Mouse (Mus musculus) retina, embryonic 14.5 days (tissue): ENCODE data around the gene Syn1.

Experiments used
- DNase-seq: peaks from one replicate; pipeline ENCODE4 v3.0.0-alpha.2; 2015; ENCODE audit warnings: low spot score

Syn1 gene

DNA sequence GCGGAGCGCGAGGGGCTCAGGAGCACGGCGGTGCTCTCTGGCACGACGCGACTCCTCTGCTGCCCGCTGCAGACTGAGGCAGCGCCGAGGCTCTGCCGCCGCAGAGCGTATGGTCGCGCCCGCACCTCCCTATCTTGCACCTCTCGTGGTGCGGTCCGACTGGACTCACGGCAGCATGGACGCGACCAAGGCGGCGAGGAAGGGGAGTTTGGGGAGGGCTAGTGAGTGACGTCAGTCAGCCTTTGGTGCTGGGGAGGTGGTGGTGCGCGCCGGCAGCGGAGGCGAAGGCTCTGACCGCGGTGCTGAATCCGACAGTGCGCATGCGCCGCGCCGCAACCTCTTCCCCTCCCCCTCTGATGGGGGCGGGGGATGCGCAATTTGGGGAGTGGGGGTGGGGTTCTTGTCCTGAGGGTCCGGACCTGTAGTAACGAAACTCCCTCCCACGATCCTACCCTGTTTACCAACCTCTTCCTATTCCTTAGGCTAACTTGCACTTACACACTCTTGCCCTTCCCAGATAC lies at the start of gene Syn1:
TSS of gene Syn1 (minus strand) at position 161 of the 521 bp plus-strand sequence.
- DNase-seq, result peak; percentile 77

DNA sequence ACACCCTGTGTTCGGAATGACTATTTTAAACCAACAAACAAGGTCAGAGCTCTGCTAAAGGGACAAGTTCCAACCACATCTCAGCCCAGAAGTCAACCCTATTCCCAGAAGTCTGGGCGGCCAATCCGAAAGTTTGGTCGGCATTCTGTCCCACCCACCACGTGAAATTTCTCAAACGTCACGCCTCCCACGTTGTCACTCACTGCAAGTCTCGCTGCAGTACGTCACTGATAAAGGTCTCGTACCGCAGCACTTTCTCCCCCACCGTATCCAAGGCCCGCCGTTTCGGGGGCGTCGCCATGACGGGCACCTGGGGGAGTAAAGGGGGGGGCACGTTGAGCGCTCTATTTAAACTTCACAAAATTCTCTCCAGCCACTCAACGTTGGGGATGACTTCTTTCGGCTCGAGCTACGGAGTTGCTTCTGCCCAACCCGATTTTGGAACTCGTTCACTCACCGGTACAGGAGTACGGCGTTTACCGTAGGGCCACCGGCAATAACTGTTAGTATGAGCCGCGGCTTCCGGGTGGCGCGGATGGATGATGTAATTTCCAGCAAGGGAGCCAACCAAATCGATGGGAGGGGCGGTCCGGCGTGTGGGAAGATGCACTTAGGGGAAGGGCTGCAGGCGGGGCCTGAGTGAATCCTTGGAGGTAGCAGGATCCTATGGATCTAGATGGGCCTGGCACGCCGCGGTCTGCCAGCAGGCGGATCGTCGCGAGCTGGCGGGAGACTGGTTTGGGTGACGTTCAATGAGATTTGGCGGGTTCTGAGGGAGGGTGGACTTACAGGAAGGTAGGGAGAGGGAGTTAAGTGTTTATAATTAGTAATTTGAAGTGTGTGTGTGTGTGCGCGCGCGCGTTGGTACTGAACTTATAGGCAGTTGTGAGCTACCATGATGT lies 40.9 kb upstream of the Syn1 start, which contains the start of gene Uxt:
TSS of gene Uxt (minus strand) at position 541 of the 902 bp plus-strand sequence.
- DNase-seq, result peak; percentile 90

DNA sequence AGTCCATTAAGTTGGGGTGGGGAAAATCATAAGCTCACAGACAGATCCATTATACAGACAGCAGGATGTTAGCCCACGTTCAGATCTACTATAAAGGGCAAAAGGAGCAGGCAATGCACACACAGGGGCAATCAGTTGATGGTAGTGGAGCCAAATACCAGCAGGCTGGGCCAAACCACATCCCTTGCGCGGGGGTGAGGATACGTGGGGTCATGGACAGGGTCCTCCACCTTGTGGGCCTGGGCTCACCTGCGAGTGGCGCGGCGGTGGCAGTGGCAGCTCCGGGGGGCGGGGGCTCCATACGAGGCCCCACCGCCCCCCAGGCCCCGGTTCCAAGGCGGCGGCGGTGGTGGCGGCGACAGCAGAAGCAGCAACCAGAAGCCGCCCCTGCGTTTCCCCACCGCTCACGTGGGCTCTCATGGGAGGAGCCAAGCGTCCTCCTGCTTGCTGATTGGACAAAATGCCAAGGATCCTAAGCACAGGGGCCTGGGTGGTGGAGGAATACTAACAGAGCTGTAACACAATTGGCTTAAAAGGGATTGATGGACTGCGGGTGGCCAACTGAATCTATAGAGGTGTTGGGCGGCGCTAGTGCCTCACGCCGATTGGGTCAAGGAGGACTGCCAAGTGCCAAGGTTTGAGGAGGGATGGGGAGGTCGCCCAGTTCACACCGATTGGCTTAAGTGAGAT lies 29.5 kb upstream of the Syn1 start, which contains the start of gene Elk1:
TSS of gene Elk1 (minus strand) at position 418 of the 690 bp plus-strand sequence.
- DNase-seq, result peak; percentile 85

DNA sequence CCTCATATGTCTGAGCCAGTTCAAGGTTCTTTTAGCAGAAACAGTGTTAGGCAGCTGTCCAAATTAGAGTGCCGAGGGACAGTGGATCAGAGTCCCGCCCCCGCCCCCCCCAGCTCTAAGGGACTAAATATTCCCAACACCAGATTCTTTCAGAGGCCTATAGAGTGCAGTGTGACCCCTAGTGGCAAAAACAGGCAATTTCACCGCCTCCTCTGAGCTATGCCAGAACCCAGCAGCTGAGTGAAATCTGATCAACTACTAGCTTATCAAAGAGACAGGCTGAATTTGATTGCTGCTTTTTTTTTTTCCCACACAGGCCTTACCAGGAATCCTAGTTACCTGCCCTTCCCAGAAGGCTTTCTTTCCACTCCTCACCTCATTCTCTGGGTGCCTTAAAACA lies 25.3 kb upstream of the Syn1 start:
- DNase-seq, result peak; percentile 74

DNA sequence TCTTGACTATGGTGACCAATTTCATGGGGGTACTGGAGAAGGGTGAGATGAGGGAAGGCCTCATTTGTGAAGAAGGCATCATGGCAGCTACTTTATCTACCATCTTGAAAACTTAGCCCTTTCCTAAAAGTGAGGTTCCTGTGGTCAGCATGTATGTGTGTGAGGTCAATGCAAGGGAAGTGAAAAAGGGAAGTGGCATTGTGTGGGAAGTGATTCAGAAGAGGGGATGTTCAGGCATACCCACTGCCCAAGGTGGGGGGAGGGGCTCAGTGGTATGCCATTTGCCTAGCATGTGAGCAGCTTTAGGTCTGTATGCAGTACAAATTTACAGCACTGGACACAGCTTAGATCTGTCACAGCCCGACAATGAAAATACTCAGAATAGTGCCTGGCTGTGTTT lies 11.2 kb upstream of the Syn1 start:
- DNase-seq, result no peak

DNA sequence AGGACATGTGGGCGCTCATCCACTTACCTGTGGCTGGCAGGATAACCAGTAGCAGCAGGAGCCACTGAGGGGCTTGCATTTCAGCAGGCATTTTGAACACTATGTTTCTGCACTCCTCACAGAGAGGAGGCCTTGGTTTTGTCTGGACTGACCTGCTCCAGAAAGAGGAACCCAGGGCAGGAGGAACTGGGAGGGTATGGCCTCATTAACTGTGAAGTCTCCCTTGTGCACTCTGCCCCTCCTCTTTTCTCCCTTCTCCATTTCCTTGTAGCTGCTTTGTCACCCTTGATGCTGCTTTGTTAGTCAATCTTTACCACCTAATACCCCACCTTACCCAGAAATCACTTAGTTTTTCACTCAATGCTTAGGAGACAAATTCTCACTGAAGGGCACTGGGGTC lies 10.6 kb upstream of the Syn1 start, which contains the start of gene Cfp:
TSS of gene Cfp (minus strand) at position 192 of the 400 bp plus-strand sequence.
- DNase-seq, result no peak

DNA sequence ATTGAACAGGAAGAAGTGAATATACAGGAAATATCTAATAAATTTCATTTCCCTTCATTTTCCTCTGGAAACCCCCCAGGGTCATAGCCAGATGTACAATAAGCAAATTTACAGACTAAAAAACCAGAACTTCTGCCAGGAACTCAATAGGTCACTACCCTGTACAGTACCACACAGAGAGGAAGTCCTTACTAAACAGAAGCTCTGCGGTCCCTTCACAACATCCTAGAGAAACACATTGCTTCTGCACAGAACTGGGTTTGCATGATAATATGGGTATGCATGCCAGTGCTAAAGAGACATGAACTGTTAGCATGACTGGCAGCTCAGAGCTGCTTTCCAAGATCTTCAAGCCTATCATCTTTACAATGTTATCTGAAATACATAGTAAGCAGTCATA lies 9.1 kb upstream of the Syn1 start:
- no peak for DNase-seq

DNA sequence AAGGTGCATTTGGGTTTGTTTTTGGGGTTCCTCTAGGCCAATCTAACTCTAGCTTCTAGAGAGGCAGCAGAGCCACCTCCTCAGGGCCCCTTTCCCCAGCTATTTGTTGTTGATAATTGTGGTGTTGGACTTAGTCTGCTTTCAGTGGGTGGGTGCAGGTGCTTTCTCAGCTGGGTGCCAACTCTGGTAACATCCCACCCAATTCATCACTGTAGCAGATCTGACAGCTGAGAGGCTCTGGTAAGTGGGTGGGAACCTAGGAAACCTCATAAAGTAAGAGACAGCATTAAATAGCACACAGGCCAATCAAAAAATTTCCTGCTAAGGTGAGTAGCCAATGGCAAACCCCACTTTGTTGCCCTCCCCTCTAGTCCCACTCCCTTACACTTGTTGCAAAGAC lies 4.2 kb upstream of the Syn1 start:
- no peak for DNase-seq

DNA sequence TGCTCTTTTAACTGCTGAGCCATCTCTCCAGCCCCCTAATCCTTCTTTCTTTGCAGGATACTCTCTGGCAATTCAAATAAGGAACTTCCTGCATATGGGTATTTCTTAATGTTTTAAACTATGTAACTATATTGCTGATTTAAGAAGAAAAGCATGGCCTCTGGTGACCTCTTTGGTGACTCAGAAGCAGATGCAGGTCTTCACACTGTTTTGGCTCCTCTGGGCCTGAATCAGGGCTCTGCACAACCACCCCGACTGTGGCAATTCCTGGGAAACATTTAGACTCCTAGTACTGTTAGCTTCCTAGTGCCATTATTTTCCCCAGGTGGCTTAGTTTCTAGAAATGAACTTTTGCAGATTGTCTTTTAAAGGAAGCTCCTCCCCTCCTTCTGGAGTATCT lies 2.7 kb upstream of the Syn1 start:
- no peak for DNase-seq

DNA sequence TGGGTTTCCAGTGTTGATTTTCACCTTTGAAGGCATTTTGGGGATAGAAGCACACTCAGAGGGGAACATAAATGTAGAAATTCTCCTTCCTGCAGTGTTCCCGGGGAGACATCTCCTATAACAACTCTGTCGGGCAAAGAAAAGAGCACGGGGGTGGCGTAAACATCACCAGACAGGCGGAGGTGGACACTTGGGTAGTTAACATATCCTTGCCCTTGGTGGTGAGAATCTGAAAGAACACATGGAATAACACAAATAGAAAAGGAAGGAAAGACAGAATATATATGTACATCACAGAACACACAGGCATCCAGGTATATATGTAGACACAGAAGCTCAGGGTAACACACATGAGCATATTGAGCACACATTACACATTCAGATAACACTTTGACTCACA lies 562 bp upstream of the Syn1 start:
- no peak for DNase-seq

DNA sequence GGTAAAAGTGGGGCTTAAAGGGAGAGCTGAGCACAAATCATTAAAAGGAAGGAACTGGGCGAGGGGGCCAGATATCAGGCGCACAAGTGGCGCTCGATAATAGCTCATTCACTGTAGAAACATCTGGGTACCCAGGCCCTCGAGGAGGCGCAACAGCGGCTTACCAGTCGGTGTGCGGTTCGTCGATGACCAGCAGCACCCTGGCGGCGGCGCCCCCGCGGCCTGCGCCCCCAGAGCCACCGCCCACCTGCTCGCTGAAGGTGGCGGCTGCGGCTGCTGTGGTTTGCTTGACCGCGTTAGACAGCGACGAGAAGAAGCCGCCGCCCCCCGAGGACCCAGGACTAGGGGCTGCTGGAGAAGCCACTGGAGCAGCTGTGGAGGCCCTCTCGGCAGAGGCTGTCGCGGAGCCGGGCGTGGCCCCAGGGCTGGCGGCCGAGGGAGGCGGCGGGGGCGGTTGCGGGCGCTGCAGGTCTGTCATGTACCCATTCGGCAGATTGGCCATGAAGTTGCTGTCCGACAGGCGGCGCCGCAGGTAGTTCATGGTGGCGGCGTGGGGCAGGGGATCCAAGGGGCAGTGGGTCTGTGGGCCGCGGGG lies 458 bp downstream of the Syn1 start:
- DNase-seq, result peak; percentile 4

DNA sequence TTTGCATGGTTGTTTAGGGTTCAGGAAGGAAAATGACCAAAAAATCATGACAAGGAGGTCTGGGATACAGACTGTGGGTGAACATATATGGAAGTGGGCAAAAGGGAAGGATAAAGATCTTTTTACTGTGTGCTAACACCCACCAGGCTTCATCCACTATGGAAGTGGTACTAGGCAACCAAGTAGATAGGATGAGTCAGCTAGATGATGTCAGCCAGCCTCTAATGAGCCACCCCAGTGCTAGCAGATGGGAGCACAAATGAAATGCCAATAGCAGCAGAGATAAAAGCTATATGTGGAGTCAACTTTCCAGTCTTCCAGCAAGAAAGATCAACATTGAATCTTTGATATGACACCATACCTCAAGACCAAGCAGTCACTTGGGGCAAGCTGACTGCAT lies 5.7 kb downstream of the Syn1 start:
- no peak for DNase-seq

DNA sequence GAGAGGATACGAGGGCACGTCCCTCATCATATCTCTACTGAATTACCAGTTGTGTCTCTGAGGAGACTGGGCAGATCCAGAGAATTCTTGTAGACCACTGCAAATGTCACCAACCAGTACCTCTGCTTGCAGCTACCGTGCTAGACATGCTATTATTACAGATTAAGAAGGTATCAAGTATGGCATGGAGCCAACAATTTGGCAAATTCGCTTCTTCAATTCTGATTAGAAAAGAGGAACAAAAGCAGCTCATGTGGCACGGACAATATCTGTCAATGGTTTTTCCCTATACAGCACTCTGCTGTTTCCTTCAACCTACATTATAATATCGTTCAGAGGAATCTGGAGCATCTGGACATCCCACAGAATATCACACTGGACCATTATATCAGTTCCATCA lies 7.1 kb downstream of the Syn1 start:
- DNase-seq, result no peak

DNA sequence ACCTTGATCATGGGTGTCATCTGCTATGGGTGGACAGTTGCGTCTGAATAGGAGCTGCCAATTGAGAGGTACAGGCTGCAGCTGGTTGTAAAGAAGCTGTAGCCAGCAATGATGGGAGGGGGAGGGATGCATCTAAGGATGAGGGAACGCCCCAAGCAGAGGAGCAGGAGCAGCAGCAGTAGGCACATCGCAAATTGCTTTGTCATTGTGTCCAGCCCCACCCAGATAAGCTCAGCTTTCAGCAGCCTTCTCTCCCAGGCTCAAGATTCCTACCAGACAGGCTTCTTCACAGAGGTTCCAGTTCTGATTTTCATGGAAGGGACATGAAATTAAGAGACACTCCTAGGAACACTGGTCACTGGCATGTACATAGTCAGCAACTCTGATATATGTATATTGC lies 10.7 kb downstream of the Syn1 start:
- no peak for DNase-seq

DNA sequence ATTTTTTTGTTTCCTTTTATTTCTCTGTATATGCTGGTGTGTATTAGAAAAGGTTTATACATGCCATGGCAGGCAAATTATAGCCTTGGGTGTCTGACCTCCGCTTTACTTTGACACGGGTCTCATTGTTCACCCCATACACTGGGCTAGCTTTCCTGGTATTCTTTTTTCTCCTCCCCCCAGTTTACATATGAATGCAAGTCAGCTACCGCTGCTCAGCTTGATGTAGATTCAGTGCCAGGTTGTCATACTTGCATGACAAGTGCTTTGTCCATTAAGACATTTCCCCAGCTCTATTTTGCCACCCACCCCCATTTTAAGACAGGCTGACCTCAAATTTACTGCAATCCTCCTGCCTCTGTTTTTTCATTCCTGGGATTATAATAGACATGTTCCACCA lies 45.6 kb downstream of the Syn1 start:
- no peak for DNase-seq

DNA sequence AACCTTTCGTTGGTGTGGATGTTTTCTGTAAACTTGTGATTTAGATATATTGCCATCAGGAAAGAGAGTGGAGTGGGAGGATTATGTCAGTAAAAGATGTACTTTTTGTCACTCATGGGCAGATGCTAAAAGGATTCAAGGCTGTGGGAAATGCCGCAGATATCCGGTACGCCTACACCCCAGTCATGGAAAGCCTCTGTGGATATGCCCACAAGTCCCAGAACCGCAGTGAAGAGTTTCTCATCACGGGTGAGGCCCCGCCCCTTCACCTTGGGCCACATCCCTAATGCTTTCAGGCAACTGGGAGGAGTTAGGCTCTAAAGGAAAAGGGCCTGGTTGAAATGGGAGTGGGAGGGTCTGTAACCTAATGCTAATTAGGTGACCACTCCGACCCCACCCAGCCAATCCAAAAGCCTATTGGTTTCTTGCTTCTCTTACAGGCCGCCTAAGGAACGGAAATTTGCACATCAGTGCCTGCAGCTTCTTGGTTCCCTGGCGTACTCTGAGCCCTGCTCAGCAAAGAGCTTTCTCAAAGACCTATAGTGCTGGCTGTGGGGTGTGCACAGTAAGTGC lies 47.8 kb downstream of the Syn1 start:
- DNase-seq, result no peak

DNA sequence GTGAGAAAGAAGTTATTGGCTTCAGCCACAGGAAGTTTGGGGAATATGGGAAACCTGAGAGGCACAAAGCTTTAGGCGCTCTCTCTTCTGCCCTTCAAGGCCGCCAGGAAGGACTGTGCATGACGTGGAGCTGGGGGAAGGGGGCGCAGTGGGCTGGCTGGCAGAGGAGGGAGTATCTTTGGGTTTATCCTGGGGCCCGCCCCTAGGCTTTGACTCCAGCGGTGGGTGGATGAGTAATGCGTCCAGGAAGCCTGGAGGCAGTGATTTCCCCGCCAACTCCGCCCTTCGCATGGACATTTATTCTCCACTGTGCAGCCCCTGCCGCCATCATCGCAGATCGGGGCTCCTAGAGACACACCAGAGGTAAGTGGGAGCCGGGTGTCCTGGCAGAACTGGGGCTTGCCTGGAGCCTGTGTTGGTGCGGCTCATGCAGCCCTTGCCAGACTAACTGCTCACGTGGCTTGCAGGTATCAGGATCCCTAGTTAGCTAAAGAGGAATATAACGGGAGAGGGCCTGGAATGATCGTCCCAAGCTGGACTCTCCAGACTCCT lies 50.8 kb downstream of the Syn1 start, which contains the start of gene Timp1:
TSS of gene Timp1 (plus strand) at position 205 of the 552 bp plus-strand sequence.
- peak; percentile 42 for DNase-seq

DNA sequence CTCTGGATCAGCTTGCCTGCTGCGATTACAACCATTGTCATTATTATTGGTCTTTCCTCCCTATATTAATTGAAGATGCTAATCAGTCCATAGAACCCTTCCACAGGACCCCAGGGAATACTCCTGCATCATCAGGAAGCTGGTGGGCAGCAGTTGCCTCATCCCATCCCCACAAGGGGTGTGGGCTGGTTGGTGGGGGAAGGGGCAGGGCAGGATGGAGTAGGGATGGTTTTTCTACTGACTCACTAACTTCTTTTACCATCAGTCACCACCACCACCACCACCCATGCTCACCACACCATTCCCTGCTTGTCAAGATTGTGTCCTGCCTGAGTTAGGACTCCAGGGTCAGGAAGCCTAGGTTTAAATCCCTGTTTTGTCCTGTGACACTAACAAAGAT lies 51.6 kb downstream of the Syn1 start:
- no peak for DNase-seq

DNA sequence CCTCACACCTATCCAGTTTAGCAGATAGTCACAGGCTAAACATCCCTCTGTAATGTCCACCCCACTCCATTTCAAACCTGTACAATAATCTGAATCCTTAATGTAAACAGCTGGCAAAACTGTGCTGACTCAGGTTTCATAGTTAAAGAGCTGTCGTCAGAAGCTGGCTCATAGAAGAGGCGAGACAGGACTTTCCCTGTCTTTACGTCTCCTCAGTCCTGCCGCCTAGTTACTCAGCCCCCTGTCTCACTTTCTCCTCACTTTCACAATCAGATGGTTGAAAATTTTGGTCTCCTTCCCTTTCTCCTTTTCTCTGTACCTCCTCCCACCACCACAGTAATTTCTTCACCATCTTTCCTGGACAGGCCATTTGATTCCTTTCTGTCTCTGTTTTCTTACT lies 52.7 kb downstream of the Syn1 start:
- no peak for DNase-seq

DNA sequence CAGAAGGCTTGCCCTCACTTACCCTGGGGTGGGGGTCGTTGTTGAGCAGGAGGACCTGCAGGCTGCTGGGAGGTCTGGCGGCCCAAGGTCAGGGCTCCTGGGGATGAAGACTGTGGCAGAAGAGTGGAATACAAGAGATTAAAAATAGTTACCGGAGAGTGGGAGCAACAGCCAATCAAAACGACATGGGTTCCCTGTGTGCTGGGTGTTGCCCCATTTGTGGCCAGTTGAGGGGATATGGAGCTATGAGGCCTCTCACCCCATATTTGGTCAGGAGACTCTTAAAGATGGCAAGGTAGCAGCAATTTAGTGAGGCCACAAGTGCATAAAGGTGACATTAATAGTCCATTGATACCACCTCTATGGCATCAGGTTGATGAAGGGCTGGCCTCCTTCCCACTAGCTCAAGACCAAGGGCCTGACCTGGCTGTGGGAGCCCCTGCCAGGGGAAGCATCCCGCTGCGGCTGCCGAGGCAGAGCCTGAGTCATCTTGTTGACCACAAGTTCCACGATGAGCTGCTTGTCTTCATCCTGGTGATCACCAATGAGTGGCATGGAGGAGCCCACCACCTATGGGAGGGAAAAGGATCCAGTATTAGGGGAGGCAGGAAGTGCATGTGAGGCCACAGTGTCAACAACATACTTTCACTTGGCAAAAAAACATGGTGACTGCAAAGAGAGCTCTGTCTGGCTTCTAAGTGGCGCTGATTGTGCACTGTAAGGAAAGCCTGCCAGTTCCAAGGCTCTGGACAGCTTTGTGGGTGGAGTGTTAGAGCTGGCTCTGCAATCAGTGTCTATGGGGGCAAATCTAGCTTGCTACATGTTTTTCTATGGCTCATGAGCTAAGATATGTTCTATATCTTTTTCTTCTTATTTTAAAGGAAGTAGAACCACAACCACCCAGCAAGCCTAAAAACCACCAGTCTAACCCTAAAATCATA lies 57.4 kb downstream of the Syn1 start:
- DNase-seq, result no peak
